Mouse (Mus musculus) embryonic facial prominence, embryonic 15.5 days (tissue): ENCODE measurements around the gene Eif4a2. TPM values are rescaled to one million over a fixed set of nuclear protein-coding genes. Genes with fewer than 3 reads are reported as not detected.
A peak's percentile ranks its signal among the peaks of the same experiment; 100 is the strongest.

Experiments used
- ATAC-seq: fragments of 200-750 bp; cut with Nextera tagmentation; 2 replicates; pipeline ENCODE4 v1.8.0; 2017; ENCODE audit warnings: low read depth, moderate TSS enrichment; ENCODE audit not compliant: insufficient number of reproducible peaks, low FRiP score, low TSS enrichment
- H3K27ac ChIP-seq: fragments of 300-500 bp; sonication (generic); replicated peaks from 2 replicates; pipeline ENCODE4 v1.5.1; 2015; ENCODE audit warnings: mild to moderate bottlenecking, inconsistent platforms
- H3K27me3 ChIP-seq: fragments of 300-500 bp; sonication (generic); 2 replicates; pipeline ENCODE4 v1.6.1; 2015; ENCODE audit warnings: inconsistent platforms
- H3K36me3 ChIP-seq: fragments of 300-500 bp; sonication (generic); 2 replicates; pipeline ENCODE4 v1.6.1; 2015; ENCODE audit warnings: mild to moderate bottlenecking, inconsistent platforms
- H3K4me1 ChIP-seq: fragments of 300-500 bp; sonication (generic); 2 replicates; pipeline ENCODE4 v1.6.1; 2015; ENCODE audit warnings: inconsistent platforms
- H3K4me2 ChIP-seq: fragments of 300-500 bp; sonication (generic); replicated peaks from 2 replicates; pipeline ENCODE4 v1.6.1; 2015; ENCODE audit warnings: mild to moderate bottlenecking, inconsistent platforms
- H3K4me3 ChIP-seq: fragments of 300-500 bp; sonication (generic); replicated peaks from 2 replicates; pipeline ENCODE4 v1.5.1; 2015; ENCODE audit warnings: mild to moderate bottlenecking, inconsistent platforms
- H3K9ac ChIP-seq: fragments of 300-500 bp; sonication (generic); 2 replicates; pipeline ENCODE4 v1.6.1; 2015; ENCODE audit warnings: inconsistent platforms
- H3K9me3 ChIP-seq: fragments of 300-500 bp; sonication (generic); replicated peaks from 2 replicates; pipeline ENCODE4 v1.6.1; 2016; ENCODE audit warnings: inconsistent platforms
- WGBS: fragments of 180-500 bp; shearing (Covaris S2); methylation state at CpG from one replicate; pipeline ENCODE4 v1.1.7; 2015; 5-methylcytosine and 5-hydroxymethylcytosine counted together
- polyA plus RNA-seq: library from polyadenylated mRNA; unstranded; fragments of >200 nt; fragmentation: Nextera tagmentation; extraction: Ambion mirVana; gene quantifications from 2 replicates; pipeline ENCODE4 v1.2.1, GENCODE M21; 2015

The Eif4a2 gene
- polyA plus RNA-seq, 1 experiment from 2014 or later: 231 TPM

DNA sequence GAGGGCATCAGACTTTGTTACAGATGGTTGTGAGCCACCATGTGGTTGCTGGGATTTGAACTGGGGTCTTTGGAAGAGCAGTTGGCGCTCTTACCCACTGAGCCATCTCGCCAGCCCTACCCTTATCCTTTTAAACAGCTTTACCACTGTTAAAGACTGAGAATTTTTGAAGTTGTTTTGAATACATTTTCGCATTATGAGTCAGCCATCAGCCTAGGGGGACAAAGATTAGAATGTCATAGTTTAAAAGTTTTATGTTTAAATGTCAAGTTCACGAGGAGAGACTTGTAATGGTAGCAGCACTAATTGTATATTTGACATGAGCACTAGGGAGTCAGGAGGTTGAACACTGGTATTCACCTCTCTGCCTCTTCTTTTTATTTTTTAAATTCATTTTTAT is 15.9 kb downstream of the Eif4a2 start:
- Histone ChIP-seq H3K4me2 (no peak overlapping the region), H3K27me3 (no peaks in the 10 kb centered on the region), H3K27ac (no peak overlapping the region), H3K36me3 (peaks cover 25% of the 10 kb centered on the region), H3K9ac (no peak overlapping the region), H3K4me3 (no peak overlapping the region), H3K9me3 (no peaks in the 10 kb centered on the region), H3K4me1 (peaks cover 9% of the 10 kb centered on the region; the same call in 1 of the 2 replicates)
- no peak for ATAC-seq
- 83% methylated on average over 4 of the region's 4 CpGs for WGBS

DNA sequence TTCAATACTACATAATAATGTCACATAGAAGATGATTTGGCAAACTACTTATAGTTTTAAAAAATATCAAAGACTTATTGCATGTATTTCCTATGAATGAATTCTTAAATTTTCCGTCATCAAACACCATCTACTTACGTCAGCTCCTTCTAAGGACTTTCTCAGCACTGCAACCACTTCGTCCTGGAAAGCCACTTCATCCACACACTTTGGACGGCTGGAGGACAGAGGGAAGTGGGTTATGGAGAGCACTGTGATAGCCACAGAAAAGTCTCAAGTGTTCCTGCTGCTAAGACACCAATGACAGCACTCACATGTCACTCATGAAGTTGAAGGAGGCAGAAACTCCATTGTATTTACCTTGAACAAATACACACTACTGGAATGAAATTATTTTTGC is 17.2 kb downstream of the Eif4a2 start:
- H3K27ac ChIP-seq: no peak overlapping the region
- no peaks in the 10 kb centered on the region for H3K27me3 ChIP-seq
- peaks cover 23% of the 10 kb centered on the region for H3K36me3 ChIP-seq
- WGBS: 90% methylated on average over 4 of the region's 4 CpGs
- no peaks in the 10 kb centered on the region for H3K9me3 ChIP-seq
- no peak overlapping the region for H3K9ac ChIP-seq
- H3K4me2 ChIP-seq: no peak overlapping the region
- H3K4me1 ChIP-seq: peaks cover 16% of the 10 kb centered on the region
- H3K4me3 ChIP-seq: no peak overlapping the region
- no peak for ATAC-seq

DNA sequence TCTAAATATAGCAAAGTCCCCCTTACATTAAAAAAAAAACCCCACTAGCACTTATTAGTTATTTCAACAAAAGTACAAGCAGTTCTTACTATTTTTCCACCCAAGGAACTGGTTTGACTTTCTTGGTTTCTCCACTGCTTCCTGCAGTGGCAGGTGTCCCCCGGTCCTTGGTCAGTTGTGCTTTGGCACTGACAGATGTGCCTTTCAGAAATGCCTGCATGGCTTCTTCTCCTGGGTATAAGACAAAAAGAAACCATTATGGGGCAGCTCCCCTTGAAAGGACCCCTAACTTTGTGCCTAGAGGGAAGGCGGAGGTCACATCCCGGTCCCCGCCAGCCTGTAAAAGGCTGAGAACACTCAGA is 20.0 kb downstream of the Eif4a2 start:
- 0% methylated on average over 4 of the region's 4 CpGs for WGBS
- peak overlapping the region; percentile 69 for H3K4me3 ChIP-seq
- H3K27me3 ChIP-seq: no peaks in the 10 kb centered on the region
- H3K27ac ChIP-seq: peak overlapping the region; percentile 97
- ATAC-seq: no peak
- peaks cover 16% of the 10 kb centered on the region for H3K4me1 ChIP-seq
- peak overlapping the region; percentile 82 for H3K9ac ChIP-seq
- H3K4me2 ChIP-seq: peak overlapping the region; percentile 84
- no peaks in the 10 kb centered on the region for H3K9me3 ChIP-seq
- peaks cover 11% of the 10 kb centered on the region; the same call in 1 of the 2 replicates for H3K36me3 ChIP-seq

DNA sequence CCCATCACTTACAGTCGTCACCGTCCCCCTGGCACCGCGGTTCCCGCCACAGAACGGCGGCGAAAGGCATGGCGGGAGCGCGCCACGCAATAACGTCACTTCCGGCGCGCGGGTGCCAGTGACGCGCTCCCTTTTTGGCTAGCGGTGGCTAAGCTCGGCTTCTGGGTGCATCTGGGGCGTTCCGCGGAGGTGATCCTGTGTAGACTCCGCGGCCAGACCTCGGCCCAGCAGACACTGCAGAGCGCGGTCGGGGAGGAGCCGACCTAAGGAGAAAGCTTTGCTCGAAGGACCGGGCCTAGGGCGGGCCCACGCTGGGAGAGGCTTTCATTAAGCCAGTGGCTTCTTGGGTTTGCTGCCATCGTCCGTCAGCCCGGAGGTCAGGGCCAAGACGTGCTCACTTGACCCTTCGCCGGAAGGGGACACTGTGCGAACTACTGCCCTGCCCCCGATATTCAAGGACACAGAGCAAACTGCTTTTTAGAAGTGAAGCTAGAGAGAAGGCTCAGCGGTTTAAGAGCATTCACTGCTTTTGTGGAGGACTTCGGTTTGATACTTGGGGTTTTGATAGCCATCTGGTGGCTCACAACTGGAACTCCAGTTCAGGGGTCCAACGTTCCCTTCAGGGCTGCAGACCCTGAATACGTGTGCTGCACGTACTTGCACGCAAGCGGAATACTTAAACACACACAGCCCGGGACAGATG is 20.6 kb downstream of the Eif4a2 start, which contains the start of gene Rfc4:
TSS of gene Rfc4 (minus strand) at position 65 of the 703 bp plus-strand sequence.
- under 1% methylated on average over 51 of the region's 51 CpGs for WGBS

DNA sequence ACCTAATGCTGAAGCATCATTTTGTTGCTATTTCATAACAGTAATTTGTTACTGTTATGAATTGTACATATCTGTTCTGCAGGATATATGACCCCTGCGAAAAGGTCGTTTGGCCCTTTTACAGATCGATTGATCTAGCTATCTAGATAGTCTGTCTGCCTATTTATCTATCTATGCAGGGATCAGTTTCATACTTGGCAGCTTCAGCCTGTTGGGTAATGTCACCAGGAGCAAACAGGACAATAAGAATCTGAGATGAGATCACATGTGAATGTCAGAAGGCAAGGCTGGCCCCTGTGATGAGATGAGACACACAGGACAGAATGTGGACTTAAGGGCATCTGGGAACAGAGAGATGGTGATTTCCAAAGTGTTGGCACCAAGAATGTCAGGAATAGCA is 23.1 kb downstream of the Eif4a2 start:
- H3K27me3 ChIP-seq: no peaks in the 10 kb centered on the region
- no peak overlapping the region for H3K27ac ChIP-seq
- H3K4me3 ChIP-seq: no peak overlapping the region
- no peaks in the 10 kb centered on the region for H3K9me3 ChIP-seq
- no peak overlapping the region for H3K9ac ChIP-seq
- no peak overlapping the region for H3K4me2 ChIP-seq
- WGBS: 90% methylated on average over 3 of the region's 3 CpGs
- H3K4me1 ChIP-seq: peaks cover 16% of the 10 kb centered on the region
- no peak for ATAC-seq
- H3K36me3 ChIP-seq: no peaks in the 10 kb centered on the region

More for the DNA sequence above, 20.6 kb downstream of the Eif4a2 start, which contains the start of gene Rfc4:
- Histone ChIP-seq H3K4me1 (peaks cover 16% of the 10 kb centered on the region), H3K4me2 (peak within 1 kb of the TSS; percentile 84), H3K27ac (peak within 1 kb of the TSS; percentile 97), H3K36me3 (peaks cover 7% of the 10 kb centered on the region; the same call in 1 of the 2 replicates), H3K9me3 (no peaks in the 10 kb centered on the region), H3K4me3 (peak within 1 kb of the TSS; percentile 69), H3K27me3 (no peaks in the 10 kb centered on the region), H3K9ac (peak within 1 kb of the TSS; percentile 82)
- peak; percentile 92 for ATAC-seq

DNA sequence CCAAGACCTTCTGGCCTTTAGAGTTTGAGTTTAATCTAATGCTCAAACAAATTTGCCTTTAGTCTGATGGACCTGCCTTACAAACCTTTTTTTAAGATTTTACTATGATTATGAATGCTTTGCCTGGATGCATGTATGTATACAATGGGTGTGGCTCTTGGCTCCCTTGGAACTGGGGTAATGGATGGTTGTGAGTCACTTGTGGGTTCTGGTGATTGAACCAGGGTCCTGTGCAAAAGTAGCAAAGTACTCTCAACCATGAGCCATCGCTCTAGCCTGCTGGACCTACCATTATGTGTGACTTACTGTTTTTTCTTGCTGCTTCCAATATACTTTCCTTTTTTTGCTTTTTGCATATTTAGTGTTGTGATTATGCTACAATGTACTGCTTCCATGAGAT is 25.1 kb downstream of the Eif4a2 start:
- no peak for ATAC-seq

DNA sequence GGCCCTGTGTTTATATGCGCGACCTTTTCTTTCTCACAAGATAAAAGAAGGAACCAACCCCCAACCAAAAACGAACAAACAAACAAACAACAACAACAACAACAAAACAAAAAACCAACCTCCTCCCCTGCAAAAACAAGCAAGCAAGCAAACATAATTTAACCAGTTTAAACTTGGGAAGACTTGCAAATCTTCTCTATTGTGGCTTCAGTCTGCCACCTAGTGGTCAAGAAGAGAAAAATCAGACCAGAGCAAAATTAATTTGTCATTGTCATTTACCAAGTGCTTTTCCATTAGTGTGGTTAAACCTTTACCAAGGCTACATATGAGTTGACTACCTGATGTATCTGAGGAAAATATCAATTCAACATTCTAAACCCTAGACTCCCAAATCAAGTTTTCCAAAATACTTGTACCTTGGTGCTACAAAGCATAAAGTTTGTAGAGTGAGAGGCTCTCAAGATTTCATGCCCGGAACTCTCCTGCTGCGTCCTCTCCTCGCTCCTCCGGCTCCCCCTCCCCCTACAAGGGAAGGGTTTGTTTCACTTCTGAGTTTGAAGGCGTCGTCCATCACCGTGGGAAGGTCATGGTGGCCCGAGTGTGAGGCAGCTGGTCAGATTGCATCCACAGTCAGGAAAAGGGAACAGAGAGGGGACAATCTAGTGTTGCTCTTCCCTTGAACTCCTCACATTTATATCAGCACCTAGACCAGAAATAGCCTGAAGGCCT is 28.3 kb downstream of the Eif4a2 start:
- Histone ChIP-seq H3K27ac (no peak overlapping the region), H3K4me1 (no peaks in the 10 kb centered on the region), H3K9me3 (no peaks in the 10 kb centered on the region), H3K36me3 (no peaks in the 10 kb centered on the region), H3K4me3 (no peak overlapping the region), H3K27me3 (no peaks in the 10 kb centered on the region), H3K9ac (no peak overlapping the region), H3K4me2 (no peak overlapping the region)
- 18% methylated on average over 11 of the region's 11 CpGs for WGBS
- ATAC-seq: no peak

More for the DNA sequence above, 25.1 kb downstream of the Eif4a2 start:
- no peak overlapping the region for H3K9ac ChIP-seq
- H3K4me1 ChIP-seq: peaks cover 7% of the 10 kb centered on the region
- H3K4me2 ChIP-seq: no peak overlapping the region
- H3K27me3 ChIP-seq: no peaks in the 10 kb centered on the region
- WGBS: 94% methylated on average over 1 of the region's 1 CpGs
- H3K27ac ChIP-seq: no peak overlapping the region
- no peak overlapping the region for H3K4me3 ChIP-seq
- no peaks in the 10 kb centered on the region for H3K36me3 ChIP-seq
- no peaks in the 10 kb centered on the region for H3K9me3 ChIP-seq

DNA sequence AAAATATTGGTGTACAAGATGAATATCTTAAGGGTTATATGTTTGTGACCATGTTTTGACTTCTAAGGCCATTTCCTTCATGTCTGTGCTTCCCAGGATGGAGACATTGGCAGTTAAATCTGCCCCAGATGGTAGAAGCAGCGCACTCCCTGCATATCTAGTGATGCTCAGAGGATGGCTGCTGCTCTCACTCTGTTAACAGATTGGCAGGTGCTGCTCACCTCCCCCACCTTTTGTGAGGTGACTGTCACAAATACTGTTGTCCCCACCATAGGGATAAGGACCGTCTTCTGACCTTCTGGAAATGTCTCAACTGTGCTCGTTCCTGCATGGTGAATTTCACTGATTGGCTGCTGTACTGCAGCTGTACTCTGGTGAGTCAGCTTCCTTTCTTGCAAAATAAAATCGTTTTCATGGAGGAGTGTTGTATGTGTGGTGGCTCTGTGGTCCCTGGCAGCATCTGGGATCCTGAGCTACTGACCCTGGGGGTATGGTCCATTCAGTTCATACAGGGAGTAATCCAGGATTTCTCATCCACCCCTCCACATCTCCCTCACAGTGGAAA is 29.2 kb downstream of the Eif4a2 start:
- Histone ChIP-seq H3K27ac (no peak overlapping the region), H3K4me3 (no peak overlapping the region), H3K4me2 (no peak overlapping the region), H3K27me3 (no peaks in the 10 kb centered on the region), H3K9me3 (no peaks in the 10 kb centered on the region), H3K4me1 (no peaks in the 10 kb centered on the region), H3K36me3 (no peaks in the 10 kb centered on the region), H3K9ac (no peak overlapping the region)
- WGBS: 56% methylated on average over 4 of the region's 4 CpGs
- no peak for ATAC-seq

DNA sequence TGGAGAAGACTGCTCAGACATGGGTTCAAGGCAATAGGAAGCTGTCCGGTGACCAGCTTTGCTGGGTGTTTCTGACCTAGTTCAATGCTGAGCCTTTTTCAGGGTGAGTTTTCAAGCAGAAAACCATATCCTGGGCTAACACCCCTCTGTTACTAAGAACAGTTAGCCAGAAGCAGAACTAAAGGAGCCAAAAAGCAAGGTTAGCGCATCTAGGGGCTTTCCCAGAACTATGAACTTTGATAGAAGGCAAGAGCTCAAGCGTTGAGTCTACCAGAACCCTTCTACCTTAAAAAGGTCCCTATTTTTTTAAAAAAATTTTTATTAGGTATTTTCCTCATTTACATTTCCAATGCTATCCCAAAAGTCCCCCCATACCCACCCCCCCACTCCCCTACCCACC is 33.7 kb downstream of the Eif4a2 start:
- no peaks in the 10 kb centered on the region for H3K9me3 ChIP-seq
- WGBS: 91% methylated on average over 3 of the region's 3 CpGs
- no peak overlapping the region for H3K4me3 ChIP-seq
- H3K4me1 ChIP-seq: no peaks in the 10 kb centered on the region
- no peaks in the 10 kb centered on the region for H3K27me3 ChIP-seq
- H3K9ac ChIP-seq: no peak overlapping the region
- H3K36me3 ChIP-seq: no peaks in the 10 kb centered on the region
- no peak overlapping the region for H3K4me2 ChIP-seq
- ATAC-seq: no peak
- no peak overlapping the region for H3K27ac ChIP-seq

DNA sequence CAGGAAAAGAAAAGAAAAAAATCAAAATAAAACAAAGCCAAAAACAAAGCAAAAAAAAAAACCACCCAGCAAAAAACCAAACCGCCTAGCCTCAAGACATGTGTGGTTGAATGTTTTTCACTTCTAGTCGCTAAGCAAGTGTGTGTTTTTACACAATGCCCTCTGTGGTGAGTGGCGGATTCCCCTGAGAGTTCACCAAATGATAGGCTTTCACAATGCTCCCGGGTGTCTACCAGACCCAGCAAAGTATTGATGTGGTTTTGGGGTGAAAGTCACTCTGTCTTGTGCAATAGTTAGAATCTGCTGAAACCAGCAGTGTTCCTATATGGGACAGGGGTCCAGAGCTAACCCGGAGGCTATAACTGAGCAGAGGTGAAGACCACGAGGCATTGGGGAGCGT is 37.1 kb downstream of the Eif4a2 start:
- Histone ChIP-seq H3K4me2 (no peak overlapping the region), H3K4me1 (no peaks in the 10 kb centered on the region)
- 75% methylated on average over 7 of the region's 7 CpGs for WGBS

DNA sequence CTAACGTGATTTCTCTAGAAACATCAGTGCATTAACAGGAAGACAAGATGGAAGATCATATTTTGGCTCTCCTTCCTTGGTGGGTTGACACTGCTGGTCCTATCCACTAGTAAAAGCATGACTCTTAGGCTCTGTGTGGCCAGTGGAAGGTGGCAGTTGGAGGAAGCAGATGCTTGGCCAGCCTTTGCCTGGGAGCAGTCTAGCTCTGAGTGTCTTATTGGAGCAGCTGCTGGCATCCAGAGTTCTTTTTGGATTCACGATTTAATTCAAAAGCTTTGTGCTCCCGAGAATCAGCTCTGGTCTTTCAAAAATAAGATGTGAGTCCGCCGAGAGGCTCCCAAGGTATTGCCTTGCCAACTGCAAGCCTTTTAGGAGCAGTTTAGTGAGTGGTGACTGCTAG is 38.0 kb downstream of the Eif4a2 start:
- no peak overlapping the region for H3K27ac ChIP-seq
- no peaks in the 10 kb centered on the region for H3K36me3 ChIP-seq
- no peak for ATAC-seq

More for the DNA sequence above, 37.1 kb downstream of the Eif4a2 start:
- H3K9me3 ChIP-seq: no peaks in the 10 kb centered on the region
- H3K27ac ChIP-seq: no peak overlapping the region
- H3K9ac ChIP-seq: no peak overlapping the region
- H3K36me3 ChIP-seq: no peaks in the 10 kb centered on the region
- H3K27me3 ChIP-seq: no peaks in the 10 kb centered on the region
- H3K4me3 ChIP-seq: no peak overlapping the region
- ATAC-seq: 0 out of 2 replicates have a peak, but pooled peaks have one; percentile 47

More for the DNA sequence above, 38.0 kb downstream of the Eif4a2 start:
- WGBS: 74% methylated on average over 5 of the region's 5 CpGs
- H3K9me3 ChIP-seq: no peaks in the 10 kb centered on the region
- no peak overlapping the region for H3K4me3 ChIP-seq
- no peaks in the 10 kb centered on the region for H3K4me1 ChIP-seq
- H3K9ac ChIP-seq: no peak overlapping the region
- no peaks in the 10 kb centered on the region for H3K27me3 ChIP-seq
- no peak overlapping the region for H3K4me2 ChIP-seq
